In the genomic region with DNA sequence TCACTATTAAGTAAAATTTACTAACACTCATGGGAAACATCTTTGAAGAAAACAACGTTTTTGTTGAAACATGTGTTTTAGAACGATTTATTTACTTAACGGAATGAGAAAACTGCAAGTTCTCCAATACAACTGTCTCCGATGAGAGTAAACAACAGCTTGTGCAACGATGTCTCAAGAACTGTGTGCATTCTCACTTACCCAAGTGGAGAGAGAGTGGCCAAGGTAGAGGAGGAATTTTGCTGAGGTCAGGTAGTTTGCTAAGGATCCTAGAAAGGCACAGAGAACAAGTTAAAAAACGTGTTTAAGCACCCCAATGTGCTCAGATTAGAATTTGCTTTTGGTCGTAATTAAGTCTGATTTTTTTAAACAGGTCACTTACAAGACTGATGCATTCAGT, we compare ENCODE assay signal across 9 mouse cellular contexts. TPM values are rescaled to one million over a fixed set of nuclear protein-coding genes. Genes with fewer than 3 reads are reported as not detected.
DNase-seq lines count a peak whose midpoint lies in the region; ATAC-seq and TF ChIP-seq lines count a peak whose summit lies in the region.
"Had no signal": no experiment of that assay in that cellular context is flagged by ENCODE, and none has a peak within 500 bp of the region (broad histone marks: within the 10 kb centered on the region; RNA-seq: fewer than 3 reads in every experiment).

No protein-coding gene starts in this region.

- no peak for TF ChIP-seq CTCF in liver, postnatal 0 days (IDR thresholded peaks at IDR 0.05; ENCODE audit: low read depth)

- in situ Hi-C loops in ES-E14 (cut with MboI; ENCODE audit: low sequenced_read_pairs in 2 of 2, unreplicated experiment in 2 of 2) = no loop called here

- H3K4me3 ChIP-seq in hindbrain, embryonic 12.5 days = no peak overlapping the region
- H3K4me3 ChIP-seq in hindbrain, embryonic 10.5 days = no peak overlapping the region
- no peak overlapping the region; a peak in 1 of 4 replicates for H3K4me3 ChIP-seq in ES-E14 (ENCODE audit: insufficient read depth in 1 of 2, low read depth in 1 of 2, low read length in 2 of 2, poor library complexity in 1 of 2, severe bottlenecking in 1 of 2)
- peak overlapping the region; percentile 70; the same call in 1 of the 2 replicates for H3K4me3 ChIP-seq in embryonic facial prominence, embryonic 15.5 days (replicated peaks)
- H3K4me3 ChIP-seq in liver, postnatal 0 days (ENCODE audit: low read depth, low read length) = peak overlapping the region; percentile 79

- peaks cover 5% of the 10 kb centered on the region for H3K4me1 ChIP-seq in hindbrain, embryonic 12.5 days
- H3K4me1 ChIP-seq in hindbrain, embryonic 10.5 days (replicated peaks) = peaks cover 8% of the 10 kb centered on the region; the same call in 1 of the 2 replicates
- H3K4me1 ChIP-seq in ES-E14 (ENCODE audit: control insufficient read depth in 2 of 2, insufficient read depth in 2 of 2, low read length in 2 of 2, poor library complexity in 1 of 2) = no peaks in the 10 kb centered on the region
- H3K4me1 ChIP-seq in embryonic facial prominence, embryonic 15.5 days = peaks cover 6% of the 10 kb centered on the region
- peaks cover 13% of the 10 kb centered on the region for H3K4me1 ChIP-seq in liver, postnatal 0 days (ENCODE audit: insufficient read depth)

- no peak overlapping the region for H3K9ac ChIP-seq in hindbrain, embryonic 12.5 days
- H3K9ac ChIP-seq in ES-E14 (ENCODE audit: insufficient read depth, low read depth, low read length, poor library complexity, severe bottlenecking) = no peak overlapping the region
- no peak overlapping the region for H3K9ac ChIP-seq in embryonic facial prominence, embryonic 15.5 days
- peak overlapping the region; percentile 79 for H3K9ac ChIP-seq in liver, postnatal 0 days (replicated peaks)

- no peaks in the 10 kb centered on the region for H3K9me3 ChIP-seq in hindbrain, embryonic 12.5 days (replicated peaks)
- H3K9me3 ChIP-seq in hindbrain, embryonic 10.5 days = no peaks in the 10 kb centered on the region
- no peaks in the 10 kb centered on the region for H3K9me3 ChIP-seq in ES-E14 (ENCODE audit: control insufficient read depth, insufficient read depth, low read depth, low read length)
- H3K9me3 ChIP-seq in embryonic facial prominence, embryonic 15.5 days (replicated peaks) = no peaks in the 10 kb centered on the region
- no peaks in the 10 kb centered on the region for H3K9me3 ChIP-seq in liver, postnatal 0 days (ENCODE audit: low read length)

- H3K4me2 ChIP-seq in hindbrain, embryonic 12.5 days (replicated peaks) = peak overlapping the region; percentile 92; the same call in 1 of the 2 replicates
- peak overlapping the region; percentile 91; the same call in 1 of the 2 replicates for H3K4me2 ChIP-seq in embryonic facial prominence, embryonic 15.5 days (replicated peaks)
- H3K4me2 ChIP-seq in liver, postnatal 0 days (ENCODE audit: low read depth, low read length) = peak overlapping the region; percentile 83

- H3K27ac ChIP-seq in hindbrain, embryonic 12.5 days = no peak overlapping the region
- H3K27ac ChIP-seq in hindbrain, embryonic 10.5 days = no peak overlapping the region
- no peak overlapping the region for H3K27ac ChIP-seq in ES-E14 (ENCODE audit: insufficient read depth, low read depth, low read length, poor library complexity, severe bottlenecking)
- H3K27ac ChIP-seq in embryonic facial prominence, embryonic 15.5 days (replicated peaks) = no peak overlapping the region
- peak overlapping the region; percentile 83 for H3K27ac ChIP-seq in liver, postnatal 0 days (ENCODE audit: low read depth)

- no peak for TF ChIP-seq EP300 in liver, postnatal 0 days (IDR thresholded peaks at IDR 0.05; ENCODE audit: low read depth)

- H3K36me3 ChIP-seq in hindbrain, embryonic 12.5 days = no peaks in the 10 kb centered on the region
- H3K36me3 ChIP-seq in hindbrain, embryonic 10.5 days = no peaks in the 10 kb centered on the region
- no peaks in the 10 kb centered on the region for H3K36me3 ChIP-seq in ES-E14 (ENCODE audit: control insufficient read depth, insufficient read depth, low read length, poor library complexity, severe bottlenecking)
- H3K36me3 ChIP-seq in embryonic facial prominence, embryonic 15.5 days = no peaks in the 10 kb centered on the region
- H3K36me3 ChIP-seq in liver, postnatal 0 days (replicated peaks; ENCODE audit: insufficient read depth, low read length) = peaks cover 9% of the 10 kb centered on the region

- ATAC-seq in hindbrain, embryonic 12.5 days (ENCODE audit: low FRiP score) = no peak
- no peak for ATAC-seq in embryonic facial prominence, embryonic 15.5 days (ENCODE audit: insufficient number of reproducible peaks, low FRiP score, low TSS enrichment, low read depth)
- no peak for ATAC-seq in liver, postnatal 0 days

- peaks cover 25% of the 10 kb centered on the region for H3K27me3 ChIP-seq in hindbrain, embryonic 12.5 days
- peaks cover 35% of the 10 kb centered on the region for H3K27me3 ChIP-seq in hindbrain, embryonic 10.5 days (ENCODE audit: insufficient read depth, poor library complexity, severe bottlenecking)
- 0 out of 2 replicates have a peak, but pooled peaks cover 3% of the 10 kb centered on the region for H3K27me3 ChIP-seq in embryonic facial prominence, embryonic 15.5 days
- H3K27me3 ChIP-seq in liver, postnatal 0 days (ENCODE audit: insufficient read depth, low read length) = no peaks in the 10 kb centered on the region

- WGBS in hindbrain, embryonic 12.5 days = 71% methylated on average over 7 of the region's 7 CpGs
- 70% methylated on average over 7 of the region's 7 CpGs for WGBS in hindbrain, embryonic 10.5 days
- WGBS in embryonic facial prominence, embryonic 15.5 days = 57% methylated on average over 7 of the region's 7 CpGs
- 44% methylated on average over 7 of the region's 7 CpGs for WGBS in liver, postnatal 0 days (ENCODE audit: insufficient replicate concordance)

- no peak for DNase-seq in hindbrain, embryonic 10.5 days (ENCODE audit: low spot score)
- DNase-seq in ES-E14 (ENCODE audit: low read depth, low spot score) (no peak), MN1 (ENCODE audit: low spot score) (no peak)
- no peak for DNase-seq in liver, postnatal 0 days
- no peak for DNase-seq in thymus, adult 18-20 months
- DNase-seq in gastrocnemius, adult 18-20 months (ENCODE audit: low spot score) = no peak
- DNase-seq: gastrocnemius, postnatal 10 days had no signal

TF ChIP-seq in ES-E14, 5 proteins besides CTCF, POLR2A, EP300 and RAD21:
- TF ChIP-seq HCFC1 (IDR thresholded peaks at IDR 0.05; ENCODE audit: borderline replicate concordance, insufficient read depth, low read length) (no peak), ZC3H11A (IDR thresholded peaks at IDR 0.05; ENCODE audit: borderline replicate concordance, low read depth, low read length) (no peak), MAFK (IDR thresholded peaks at IDR 0.05; ENCODE audit: insufficient read depth, low read depth, low read length) (0 out of 2 replicates have a peak, but pooled peaks have one; percentile 34)

RNA-seq across cellular contexts. Expression of a gene that starts 1.8 kb away (rescaled TPM):
- polyA plus RNA-seq in hindbrain, embryonic 12.5 days (2016; fragmentation: Nextera tagmentation; extraction: Ambion mirVana) = 20.9 and 21.4 TPM in 2 replicates
- polyA plus RNA-seq in hindbrain, embryonic 10.5 days (2016; fragmentation: Nextera tagmentation; extraction: Ambion mirVana) = 8.2 and 11.5 TPM in 2 replicates
- 1.9 and 3.1 TPM in 2 replicates for total RNA-seq in ES-E14 (2012; rRNA removed)
- polyA plus RNA-seq in embryonic facial prominence, embryonic 15.5 days (2015; fragmentation: Nextera tagmentation; extraction: Ambion mirVana) = 30.7 and 32.0 TPM in 2 replicates
- polyA plus RNA-seq in liver, postnatal 0 days (2015; fragmentation: Nextera tagmentation; extraction: Ambion mirVana) = 197 and 219 TPM in 2 replicates
- 10 to 100 TPM; 19.8 to 31.5 TPM for total RNA-seq in gastrocnemius, adult 18-20 months (2021)

RNA-seq across cellular contexts. Expression of a gene that starts 34.4 kb away (rescaled TPM):
- polyA plus RNA-seq in hindbrain, embryonic 12.5 days (2016; fragmentation: Nextera tagmentation; extraction: Ambion mirVana) = not detected in 2 replicates
- not detected in 2 replicates for polyA plus RNA-seq in hindbrain, embryonic 10.5 days (2016; fragmentation: Nextera tagmentation; extraction: Ambion mirVana)
- not detected in 2 replicates for total RNA-seq in ES-E14 (2012; rRNA removed)
- polyA plus RNA-seq in embryonic facial prominence, embryonic 15.5 days (2015; fragmentation: Nextera tagmentation; extraction: Ambion mirVana) = not detected in 2 replicates
- not detected in 2 replicates for polyA plus RNA-seq in liver, postnatal 0 days (2015; fragmentation: Nextera tagmentation; extraction: Ambion mirVana)
- total RNA-seq in gastrocnemius, adult 18-20 months (2021) = not detected
- total RNA-seq: gastrocnemius, postnatal 10 days had no signal

Comparison
In these comparisons a context has a peak if more than half of its experiments do, and no peak if none do; other contexts are left out.
1. H3K4me3 ChIP-seq: peak in embryonic facial prominence, embryonic 15.5 days (single experiment) and liver, postnatal 0 days (single experiment); none in hindbrain, embryonic 12.5 days (single experiment), hindbrain, embryonic 10.5 days (single experiment) and ES-E14 (0 of 2).
2. Peak in every context shown above with its lines, with median percentiles within 50 percentile points of each other: H3K4me2 ChIP-seq.